Mouse (Mus musculus) adipose tissue, adult 10 weeks (tissue): ENCODE data around the gene Anapc15-ps. TPM values are rescaled to one million over a fixed set of nuclear protein-coding genes. Genes with fewer than 3 reads are reported as not detected.

ENCODE experiments used
- polyA plus RNA-seq: library from polyadenylated mRNA; stranded (reverse); fragments of 350-450 nt; fragmentation: Illumina TruSeq; extraction: RNeasy Lipid Tissue Mini Kit (QIAGEN cat#74804); gene quantifications from one replicate; pipeline ENCODE4 v1.2.3, GENCODE M21; 2014; ENCODE audit warnings: low read depth, low replicate concordance

Anapc15-ps gene
- not detected for polyA plus RNA-seq

GRCm38 (mm10) chr10:95673351-95673750 lies at the start of gene Anapc15-ps:
Gene Anapc15-ps (minus strand): TSS chr10:95673451.

Other genes starting within 250 kb of the Anapc15-ps start
- 111 TPM for gene Mrpl42, start 171.5 kb downstream of the Anapc15-ps start, polyA plus RNA-seq
- 118 TPM for gene Ube2n, start 158.3 kb downstream of the Anapc15-ps start, polyA plus RNA-seq
- 121 TPM for gene Nudt4, start 109.3 kb downstream of the Anapc15-ps start, polyA plus RNA-seq
- gene Gm33543, start 169.5 kb upstream of the Anapc15-ps start, polyA plus RNA-seq, result 0.86 TPM